Mouse (Mus musculus) heart, postnatal 0 days (tissue): ENCODE results near the gene Ikbke.

ENCODE experiments used
- CTCF ChIP-seq: IDR thresholded peaks from 2 replicates; pipeline ENCODE4 v1.5.1; 2016; ENCODE audit warnings: antibody characterized with exemption, control low read depth, low read depth
- EP300 ChIP-seq: IDR thresholded peaks from 2 replicates; pipeline ENCODE4 v1.6.1; 2016; ENCODE audit warnings: antibody characterized with exemption, low read depth

- TF ChIP-seq CTCF (no peak), EP300 (no peak)
Measured at GRCm38 (mm10) chr1:131295200-131295599, 15.8 kb upstream of the Ikbke start.
